Mouse (Mus musculus) neutrophil, adult 65 days (primary cell): ENCODE results near the gene Khdc1b. TPM values are rescaled to one million over a fixed set of nuclear protein-coding genes. Genes with fewer than 3 reads are reported as not detected.

ENCODE experiments used
- total RNA-seq: library from RNA; stranded (reverse); gene quantifications from 2 replicates; pipeline ENCODE4 v1.2.4, GENCODE M21; 2023

The Khdc1b gene
- not detected in 2 replicates for total RNA-seq

DNA sequence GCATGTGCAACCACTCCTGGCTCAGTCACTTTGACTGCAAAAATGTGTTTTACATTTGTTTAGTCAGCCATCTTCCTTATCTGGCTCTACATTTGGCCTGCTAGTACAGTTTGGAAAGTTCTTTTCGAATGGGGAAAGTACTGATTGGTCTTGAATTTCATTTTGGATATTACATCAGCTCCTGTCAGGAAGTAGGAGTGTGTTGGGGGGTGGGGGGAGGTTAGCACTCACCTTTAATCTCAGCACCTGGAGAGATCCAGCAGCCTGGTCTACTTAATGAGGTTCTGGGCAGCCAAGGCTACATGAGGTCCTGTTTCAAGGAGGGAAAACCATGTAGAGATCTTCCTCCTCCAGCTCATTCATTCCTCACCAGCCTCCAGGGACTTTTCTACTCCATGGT, at the start of gene Khdc1b:
Khdc1b (plus strand) TSS at position 301 of the 400 bp plus-strand sequence.

DNA sequence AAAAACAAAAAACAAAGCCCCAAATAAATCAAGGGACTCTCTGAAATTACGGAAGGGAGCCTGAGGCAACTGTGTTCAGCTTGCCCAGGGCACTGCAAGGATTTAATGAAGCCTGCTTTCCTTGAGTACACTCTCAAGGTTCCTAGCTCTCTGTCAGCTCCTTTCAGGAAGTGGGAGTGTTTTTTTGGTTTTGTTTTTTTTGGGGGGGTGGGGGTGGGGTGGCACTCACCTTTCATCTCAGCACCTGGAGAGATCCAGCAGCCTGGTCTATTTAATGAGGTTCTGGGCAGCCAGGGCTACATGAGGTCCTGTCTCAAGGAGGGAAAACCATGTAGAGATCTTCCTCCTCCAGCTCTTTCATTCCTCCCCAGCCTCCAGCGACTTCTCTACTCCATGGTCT, 34.0 kb upstream of the Khdc1b start, which contains the start of gene Khdc1a:
Khdc1a (plus strand) TSS at position 301 of the 400 bp plus-strand sequence.

DNA sequence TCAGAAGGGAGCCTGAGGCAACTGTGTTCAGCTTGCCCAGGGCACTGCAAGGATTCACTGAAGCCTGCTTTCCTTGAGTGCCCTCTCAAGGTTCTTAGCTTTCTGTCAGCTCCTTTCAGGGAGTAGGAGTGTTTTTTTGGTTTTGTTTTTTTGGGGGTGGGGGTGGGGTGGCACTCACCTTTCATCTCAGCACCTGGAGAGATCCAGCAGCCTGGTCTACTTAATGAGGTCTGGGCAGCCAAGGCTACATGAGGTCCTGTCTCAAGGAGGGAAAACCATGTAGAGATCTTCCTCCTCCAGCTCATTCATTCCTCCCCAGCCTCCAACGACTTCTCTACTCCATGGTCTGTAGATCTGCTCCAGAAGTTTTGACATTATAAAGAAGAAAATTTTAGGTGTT, 15.3 kb upstream of the Khdc1b start, which contains the start of gene Khdc1c:
Khdc1c (plus strand) TSS at position 301 of the 400 bp plus-strand sequence.

Other genes starting within 250 kb of the Khdc1b start
- gene Tmem14a, start 165.0 kb upstream of the Khdc1b start, total RNA-seq = not detected in 2 replicates
- gene Gsta3, start 143.0 kb upstream of the Khdc1b start, total RNA-seq = 0.69 TPM in 1 of 2 replicates, not detected in the other
- not detected in 2 replicates for gene Khdc1a, start 33.9 kb upstream of the Khdc1b start, total RNA-seq
- gene Khdc1c, start 15.2 kb upstream of the Khdc1b start, total RNA-seq = not detected in 2 replicates